Mouse (Mus musculus): ENCODE results near the gene Chrm1.

The Chrm1 gene

DNA sequence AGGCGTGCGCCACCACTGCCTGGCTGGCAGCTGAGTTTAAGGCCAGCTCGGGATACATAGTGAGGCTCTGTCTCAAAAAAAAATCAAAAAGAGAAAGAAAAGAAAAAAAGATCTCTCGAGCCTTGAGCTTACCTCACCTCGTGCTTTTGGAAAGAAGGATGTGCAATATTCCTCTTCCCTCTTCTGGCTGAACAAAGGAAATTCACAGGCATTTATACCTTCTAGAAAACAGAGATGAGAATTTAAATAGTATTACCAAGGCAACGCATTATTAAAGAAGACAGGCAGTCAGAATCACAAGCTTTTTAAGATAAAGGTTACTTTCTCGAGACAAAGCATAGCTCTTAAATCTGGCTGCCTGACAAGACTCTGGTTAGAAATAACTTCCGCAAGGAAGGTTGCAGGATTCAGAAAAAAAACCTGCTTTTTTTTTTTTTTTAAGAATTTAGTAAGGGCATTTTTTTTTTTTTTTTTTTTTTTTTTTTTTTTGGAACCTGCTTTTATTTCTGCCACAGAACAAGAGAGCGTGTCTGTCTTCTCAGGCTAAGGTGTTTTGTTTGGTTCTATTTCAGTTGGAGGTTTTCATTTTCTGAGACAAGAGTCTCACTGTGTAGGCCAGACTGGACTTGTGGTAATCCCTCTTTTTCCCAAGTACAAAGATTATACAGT lies 28.4 kb downstream of the Chrm1 start:
- no peak for DNase-seq

- no peak for DNase-seq
Observed at GRCm38 (mm10) chr19:8692740-8693139, 29.2 kb downstream of the Chrm1 start.

DNA sequence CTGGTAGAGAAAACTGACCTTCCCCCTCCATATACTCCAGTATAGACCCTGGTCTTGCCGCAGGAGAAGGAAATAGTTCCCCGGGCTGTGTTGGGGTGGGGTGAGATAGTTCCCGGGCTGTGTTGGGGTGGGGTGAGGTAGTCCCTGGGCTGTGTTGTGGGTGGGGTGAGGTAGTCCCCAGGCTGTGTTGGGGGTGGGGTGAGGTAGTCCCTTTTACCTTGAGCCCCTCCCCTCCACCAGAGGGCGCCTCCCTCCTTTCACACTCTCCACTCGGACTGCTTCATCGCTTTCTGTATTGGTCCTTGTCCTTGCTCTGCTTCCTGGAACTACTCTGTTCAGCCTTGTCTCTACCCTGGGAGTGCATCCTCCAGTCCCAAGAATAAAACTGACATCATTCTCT lies 31.7 kb downstream of the Chrm1 start:
- DNase-seq = peak; percentile 71 to 75

DNA sequence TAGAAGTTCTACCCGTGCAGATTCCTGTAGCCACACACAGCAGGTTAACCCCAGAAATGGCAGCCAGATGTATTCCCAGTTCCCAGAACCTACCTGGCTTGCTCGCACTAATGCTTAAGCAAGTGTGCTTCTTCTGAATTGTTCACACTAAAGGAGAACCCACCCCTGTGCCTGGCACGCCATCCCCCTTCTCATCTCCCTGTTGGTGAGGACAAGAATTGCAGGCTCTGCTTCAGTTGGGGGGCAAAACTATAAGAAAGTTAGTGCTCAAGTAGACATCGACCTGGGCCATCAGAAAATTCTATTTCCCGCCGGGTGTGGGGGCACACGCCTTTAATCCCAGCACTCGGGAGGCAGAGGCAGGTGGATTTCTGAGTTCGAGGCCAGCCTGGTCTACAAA lies 36.1 kb downstream of the Chrm1 start:
- no peak for DNase-seq

- DNase-seq = no peak
Observed at GRCm38 (mm10) chr19:8702458-8702857, 38.9 kb downstream of the Chrm1 start.

DNA sequence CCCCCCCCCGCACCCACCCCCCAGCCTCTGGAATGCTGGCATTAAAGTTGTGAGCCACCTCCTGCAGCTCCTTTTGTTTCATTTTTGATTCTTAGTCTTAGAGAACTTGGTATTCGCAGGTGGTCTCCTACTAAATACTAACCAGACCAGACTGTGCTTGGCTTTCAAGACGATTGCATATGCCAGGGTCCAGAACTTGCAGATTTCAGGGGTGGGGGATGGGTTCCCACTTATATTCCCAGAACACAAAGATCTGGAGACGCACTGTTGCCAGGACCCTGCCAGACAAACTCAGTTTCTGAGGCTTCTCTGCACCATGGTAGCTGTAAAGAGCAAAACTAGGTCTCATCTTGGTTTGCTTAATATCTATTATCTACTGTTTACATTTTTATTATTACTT lies 40.0 kb downstream of the Chrm1 start:
- no peak for DNase-seq

GRCm38 (mm10) chr19:8705026-8705708 lies 41.6 kb downstream of the Chrm1 start:
- no peak for DNase-seq

DNA sequence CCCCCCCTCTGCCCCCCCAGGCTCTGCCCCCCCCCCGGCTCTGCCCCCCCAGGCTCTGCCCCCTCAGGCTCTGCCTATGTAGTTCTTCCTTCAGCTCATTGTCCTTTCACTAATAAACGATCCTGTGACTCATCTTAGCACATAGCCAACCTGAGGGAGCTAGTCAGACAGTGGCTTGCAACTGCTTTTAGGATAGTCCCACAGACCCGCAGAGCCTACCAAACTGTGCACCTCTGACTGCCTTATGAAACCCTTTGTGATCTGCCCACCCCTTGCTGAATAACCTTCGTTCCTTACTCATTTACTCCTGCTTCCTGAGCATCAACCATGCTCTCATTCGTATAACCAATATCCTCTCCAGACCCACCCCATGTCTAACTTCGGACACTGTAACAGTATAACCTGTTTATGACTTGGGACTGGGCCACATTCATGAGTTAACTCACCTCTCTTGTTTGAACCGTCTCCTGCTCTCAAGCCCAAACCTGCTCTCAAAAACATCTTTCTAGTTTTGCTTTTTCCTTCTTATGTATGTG lies 42.6 kb downstream of the Chrm1 start:
- no peak for DNase-seq

GRCm38 (mm10) chr19:8706930-8707329 lies 43.3 kb downstream of the Chrm1 start:
- DNase-seq = no peak

GRCm38 (mm10) chr19:8708954-8709353 lies 45.4 kb downstream of the Chrm1 start:
- no peak for DNase-seq

DNA sequence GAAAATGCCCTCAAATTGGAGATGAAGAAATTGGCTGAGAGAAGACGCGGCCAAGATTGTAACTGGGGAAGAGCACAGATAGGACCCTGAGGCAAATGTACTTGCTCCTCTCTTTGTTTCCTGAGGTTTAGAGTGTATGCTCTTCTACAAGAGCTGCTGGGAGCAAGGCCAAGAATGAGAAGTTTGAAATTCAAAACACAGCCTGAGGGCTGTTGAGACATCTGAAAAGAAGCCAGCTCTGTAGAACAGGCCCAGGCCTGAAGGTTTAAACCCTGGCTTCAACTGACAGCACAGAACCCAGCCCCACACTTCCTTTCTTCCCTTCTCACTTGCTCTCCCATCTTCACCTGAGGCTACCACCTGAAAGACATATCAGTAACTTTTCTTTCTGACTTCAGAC lies 46.5 kb downstream of the Chrm1 start:
- no peak for DNase-seq

DNA sequence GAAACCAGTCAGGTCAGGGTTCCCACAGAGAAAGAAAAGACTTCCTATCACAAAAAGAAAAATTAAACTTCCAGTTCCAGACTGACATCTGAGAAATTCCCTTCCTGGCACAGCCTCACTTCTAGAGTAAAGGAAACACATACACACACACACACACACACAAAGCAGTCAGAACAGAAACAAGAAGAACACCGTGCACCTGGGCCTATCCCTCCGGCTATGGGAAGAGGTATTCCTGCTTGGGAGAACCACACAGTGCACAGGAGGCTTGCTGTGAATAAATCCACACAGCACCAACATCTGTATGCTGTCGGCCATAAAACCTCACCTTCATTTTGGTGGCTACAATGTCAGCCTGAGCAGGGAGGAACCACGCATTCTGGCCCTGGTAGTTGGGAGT lies 47.9 kb downstream of the Chrm1 start:
- DNase-seq = no peak

- peak; percentile 48 to 58 for DNase-seq
Observed at GRCm38 (mm10) chr19:8711949-8712869, 48.6 kb downstream of the Chrm1 start.

DNA sequence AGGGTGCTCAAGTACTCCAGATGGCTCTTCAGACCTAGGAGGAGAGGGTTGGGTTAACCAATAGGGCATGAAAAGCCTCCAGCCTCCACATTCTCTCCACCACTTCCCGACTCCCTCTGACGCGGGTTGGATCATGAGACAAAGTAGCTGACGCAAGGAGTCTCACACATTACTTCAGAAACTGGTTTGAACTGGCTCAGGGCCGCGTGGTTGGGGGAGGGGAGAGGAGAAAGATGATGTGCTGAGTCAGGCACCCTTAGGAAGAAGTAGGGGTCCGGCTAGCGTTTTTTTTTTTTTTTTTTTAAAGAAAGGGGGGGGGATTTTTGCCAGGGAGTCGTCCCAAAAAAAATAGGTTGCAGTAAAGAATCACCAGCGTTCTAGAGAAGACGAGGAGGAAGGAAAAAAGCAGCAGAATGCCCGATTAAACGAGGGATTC lies 49.3 kb downstream of the Chrm1 start:
- peak; percentile 64 to 78 for DNase-seq

- DNase-seq = peak; percentile 96 to 97
Observed at GRCm38 (mm10) chr19:8713306-8713996, 49.9 kb downstream of the Chrm1 start.

- DNase-seq = no peak
Observed at GRCm38 (mm10) chr19:8713997-8714652, 50.5 kb downstream of the Chrm1 start.

DNA sequence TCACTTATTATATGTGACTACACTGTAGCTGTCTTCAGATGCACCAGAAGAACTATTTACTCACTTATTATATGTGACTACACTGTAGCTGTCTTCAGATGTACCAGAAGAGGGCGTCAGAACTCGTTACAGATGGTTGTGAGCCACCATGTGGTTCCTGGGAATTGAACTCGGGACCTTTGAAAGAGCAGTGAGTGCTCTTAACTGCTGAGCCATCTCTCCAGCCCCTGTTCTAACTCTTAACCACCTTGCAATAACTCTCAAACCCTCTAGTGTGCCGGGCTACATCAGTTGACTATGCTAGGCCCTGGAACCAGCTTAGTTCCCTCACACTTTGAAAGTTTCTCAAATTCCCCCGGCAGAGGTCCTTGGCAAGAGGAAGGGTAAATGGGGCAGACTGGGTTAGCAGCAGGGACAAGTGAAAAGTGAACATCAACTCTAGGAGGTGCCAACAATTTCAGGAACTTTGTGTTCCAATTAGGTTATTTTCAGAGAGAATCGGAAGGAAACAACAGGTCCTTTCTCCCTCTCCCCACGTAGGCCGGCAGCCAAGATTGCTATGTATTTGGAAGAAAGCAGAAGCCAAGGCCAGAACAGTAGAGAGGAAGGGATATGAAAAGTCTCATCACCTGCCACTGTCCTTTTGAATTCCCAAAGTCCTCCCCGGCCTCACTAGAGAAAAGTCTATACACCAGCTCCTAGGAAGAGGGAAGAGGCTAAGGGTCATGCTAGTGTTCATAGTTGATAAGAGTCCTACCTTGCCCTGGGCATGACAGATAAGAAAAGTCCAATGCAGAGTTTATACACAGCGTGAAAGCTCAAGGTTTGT lies 51.3 kb downstream of the Chrm1 start:
- DNase-seq = no peak

DNA sequence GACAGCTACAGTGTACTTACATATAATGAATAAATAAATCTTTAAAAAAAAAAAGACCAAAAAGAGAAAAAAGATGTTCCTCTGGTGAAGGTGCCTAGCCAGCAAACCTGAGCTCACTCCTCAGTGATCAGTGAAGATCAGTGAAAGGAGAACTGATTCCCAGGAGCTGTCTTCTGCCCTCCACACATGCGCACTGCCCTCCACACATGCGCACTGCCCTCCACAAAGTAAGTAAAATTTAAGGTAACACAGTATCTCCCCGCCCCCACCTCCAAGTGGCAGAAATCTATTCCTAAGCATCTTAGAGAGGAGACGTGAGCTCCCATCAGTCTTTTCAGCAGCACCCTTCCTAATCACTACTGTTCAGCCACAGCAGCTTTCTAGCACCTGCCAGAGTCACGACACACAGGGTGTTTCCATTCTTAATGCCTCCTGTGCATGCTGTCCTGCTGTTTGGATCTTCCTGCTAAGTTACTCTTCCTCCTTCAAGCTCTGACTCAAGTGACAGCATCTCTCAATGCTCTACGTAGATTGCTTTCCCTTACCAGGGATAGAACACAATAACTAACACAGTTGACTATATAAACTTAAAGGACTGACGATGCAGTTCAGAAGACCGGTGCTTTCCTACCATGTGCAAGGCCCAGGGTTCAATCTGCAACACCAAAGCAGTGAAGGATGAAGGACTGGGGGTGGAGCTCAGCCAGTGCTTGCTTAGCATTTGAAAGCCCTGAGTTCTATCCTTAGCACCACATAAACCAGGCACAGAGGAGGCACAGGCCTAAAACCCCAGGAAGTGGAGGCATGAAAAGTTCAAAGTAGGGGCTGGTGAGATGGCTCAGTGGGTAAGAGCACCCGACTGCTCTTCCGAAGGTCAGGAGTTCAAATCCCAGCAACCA lies 52.5 kb downstream of the Chrm1 start:
- no peak for DNase-seq

GRCm38 (mm10) chr19:8716767-8717475 lies 53.3 kb downstream of the Chrm1 start:
- no peak for DNase-seq

Data from thymus, postnatal 36 days (tissue).